Mouse (Mus musculus) gastrocnemius, adult 18-20 months (tissue): ENCODE measurements around the gene Prl7c1. TPM values are rescaled to one million over a fixed set of nuclear protein-coding genes. Genes with fewer than 3 reads are reported as not detected.
"Not testable (repeated sequence)": the region's sequence is repeated elsewhere in the genome, so short reads cannot be mapped to it uniquely, and the experiment has no call there.

ENCODE experiments used
- DNase-seq: peaks from one replicate; pipeline ENCODE4 v3.0.0; 2021; ENCODE audit warnings: low spot score
- long read RNA-seq, 2 experiments: library from polyadenylated mRNA; stranded (forward); transcript quantifications; one replicate each; pipeline ENCODE4 v2.0.0; 2021
- total RNA-seq, 2 experiments: library from RNA; stranded (reverse); gene quantifications; 2 replicates each; pipeline ENCODE4 v1.2.3; 2021

Gene Prl7c1
- total RNA-seq, result not detected
- long read RNA-seq, experiment 1, result 0 reads
- long read RNA-seq, experiment 2, result 0 reads

- DNase-seq, result not testable (repeated sequence)
These were observed at the start of gene Prl7c1 for GRCm38 (mm10) chr13:27780704-27781103. TSS of gene Prl7c1 (minus strand) at chr13:27780804.

- DNase-seq, result no peak
These were observed 22.2 kb upstream of the Prl7c1 start for GRCm38 (mm10) chr13:27802765-27803164.

- DNase-seq, result no peak
These were observed 20.8 kb upstream of the Prl7c1 start, which contains the start of gene Prl2a1 for GRCm38 (mm10) chr13:27801354-27801753. TSS of gene Prl2a1 (plus strand) at chr13:27801654.

GRCm38 (mm10) chr13:27799303-27799702 is 18.7 kb upstream of the Prl7c1 start:
- DNase-seq, result no peak

GRCm38 (mm10) chr13:27734512-27735186 is 46.0 kb downstream of the Prl7c1 start:
- no peak for DNase-seq

GRCm38 (mm10) chr13:27730286-27730959 is 50.2 kb downstream of the Prl7c1 start:
- DNase-seq, result not testable (repeated sequence)

- DNase-seq, result not testable (repeated sequence)
These were observed 55.5 kb downstream of the Prl7c1 start for GRCm38 (mm10) chr13:27725057-27725456.

Other genes with a start within 250 kb of the Prl7c1 start
- gene Prl8a9, start 216.2 kb downstream of the Prl7c1 start, total RNA-seq, result not detected
- gene Prl8a1, start 198.6 kb downstream of the Prl7c1 start, total RNA-seq, result not detected
- not detected for gene Prl7b1, start 170.2 kb downstream of the Prl7c1 start, total RNA-seq
- gene Prl7a1, start 138.3 kb downstream of the Prl7c1 start, total RNA-seq, result not detected
- gene Prl7a2, start 112.8 kb downstream of the Prl7c1 start, total RNA-seq, result not detected
- gene Prl7d1, start 64.1 kb downstream of the Prl7c1 start, total RNA-seq, result not detected
- gene Prl2a1, start 20.9 kb upstream of the Prl7c1 start, total RNA-seq, result not detected
- gene Prl2c1, start 68.5 kb upstream of the Prl7c1 start, total RNA-seq, result not detected
- not detected for gene Prl4a1, start 235.4 kb upstream of the Prl7c1 start, total RNA-seq